Mouse (Mus musculus): ENCODE measurements at regions not wholly inside any gene's neighbourhood (a gene's known extent, or its start where the extent isn't known, plus 50 kb on each side); places are given as distances from the start of the nearest gene placed in this dataset. TPM values are rescaled to one million over a fixed set of nuclear protein-coding genes. Genes with fewer than 3 reads are reported as not detected.

GRCm38 (mm10) chr13:90660950-90661349, 244.2 kb downstream of the Atp6ap1l start:
- no peak overlapping the region for H3K27ac ChIP-seq
- WGBS: 24% methylated on average over 3 of the region's 3 CpGs
- ATAC-seq (ENCODE audit: borderline replicate concordance, extremely low read depth, low FRiP score, low TSS enrichment): no peak

DNA sequence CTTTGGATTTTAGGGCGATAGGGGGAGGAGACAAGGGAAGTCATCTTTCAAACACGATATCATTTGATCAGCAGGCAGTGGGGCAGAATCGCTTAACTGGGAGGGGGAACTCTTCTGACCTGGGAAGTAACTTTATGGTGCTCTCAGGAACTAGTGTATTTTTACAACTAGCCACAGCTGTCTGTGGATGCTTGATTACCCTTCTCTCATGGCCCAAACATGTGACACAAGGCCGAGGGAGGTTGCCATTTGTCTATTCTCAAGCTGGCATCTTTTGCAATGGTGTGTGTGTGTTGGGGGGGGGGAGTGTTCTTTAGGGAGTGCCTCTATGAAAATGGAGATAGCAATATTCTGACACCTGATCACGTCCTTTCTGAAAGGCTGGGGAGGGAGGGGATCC, 246.1 kb downstream of the Atp6ap1l start:
- no peaks in the 10 kb centered on the region for H3K36me3 ChIP-seq
- no peaks in the 10 kb centered on the region for H3K9me3 ChIP-seq
- H3K9ac ChIP-seq: no peak overlapping the region
- H3K4me3 ChIP-seq: no peak overlapping the region
- no peaks in the 10 kb centered on the region for H3K27me3 ChIP-seq
- H3K27ac ChIP-seq: no peak overlapping the region
- 79% methylated on average over 5 of the region's 5 CpGs for WGBS
- ATAC-seq (ENCODE audit: borderline replicate concordance, extremely low read depth, low FRiP score, low TSS enrichment): no peak
- no peak overlapping the region for H3K4me2 ChIP-seq
- no peaks in the 10 kb centered on the region for H3K4me1 ChIP-seq

More at GRCm38 (mm10) chr13:90660950-90661349, 244.2 kb downstream of the Atp6ap1l start:
- Histone ChIP-seq H3K36me3 (no peaks in the 10 kb centered on the region), H3K4me1 (no peaks in the 10 kb centered on the region), H3K9ac (no peak overlapping the region), H3K4me2 (no peak overlapping the region), H3K4me3 (no peak overlapping the region), H3K27me3 (no peaks in the 10 kb centered on the region), H3K9me3 (no peaks in the 10 kb centered on the region)

DNA sequence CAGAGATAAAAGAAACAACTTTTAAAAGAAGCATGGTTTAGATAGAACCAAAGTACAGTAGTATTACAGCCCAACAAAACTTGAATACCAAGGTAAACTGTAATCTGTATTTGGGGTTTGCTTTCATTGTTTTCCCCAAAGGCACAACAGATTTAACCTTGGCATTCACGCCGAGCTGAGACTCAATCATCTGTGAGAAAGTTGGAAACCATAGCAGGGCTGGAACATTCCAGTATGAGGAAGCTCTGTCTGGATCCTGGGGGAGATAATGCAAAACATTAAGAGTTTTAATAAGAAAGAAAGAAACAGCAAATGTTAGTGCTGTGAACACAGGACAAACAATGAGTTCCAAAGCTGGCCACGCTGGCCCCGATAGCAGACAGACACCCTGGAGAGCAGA, 258.8 kb downstream of the Atp6ap1l start:
- Histone ChIP-seq H3K4me1 (no peaks in the 10 kb centered on the region; the same call in 1 of the 2 replicates), H3K4me3 (no peak overlapping the region), H3K4me2 (no peak overlapping the region), H3K9me3 (no peaks in the 10 kb centered on the region), H3K36me3 (no peaks in the 10 kb centered on the region), H3K27ac (no peak overlapping the region), H3K9ac (no peak overlapping the region), H3K27me3 (no peaks in the 10 kb centered on the region)
- ATAC-seq (ENCODE audit: borderline replicate concordance, extremely low read depth, low FRiP score, low TSS enrichment): no peak
- 78% methylated on average over 4 of the region's 4 CpGs for WGBS

- H3K4me3 ChIP-seq: no peak overlapping the region
- H3K9ac ChIP-seq: no peak overlapping the region
- ATAC-seq (ENCODE audit: borderline replicate concordance, extremely low read depth, low FRiP score, low TSS enrichment): no peak
- H3K27ac ChIP-seq: no peak overlapping the region
- no peaks in the 10 kb centered on the region; the same call in 1 of the 2 replicates for H3K4me1 ChIP-seq
- H3K9me3 ChIP-seq: no peaks in the 10 kb centered on the region
- H3K27me3 ChIP-seq: no peaks in the 10 kb centered on the region
- no peaks in the 10 kb centered on the region for H3K36me3 ChIP-seq
- no peak overlapping the region for H3K4me2 ChIP-seq
These were observed 260.9 kb downstream of the Atp6ap1l start for GRCm38 (mm10) chr13:90644216-90644615.

DNA sequence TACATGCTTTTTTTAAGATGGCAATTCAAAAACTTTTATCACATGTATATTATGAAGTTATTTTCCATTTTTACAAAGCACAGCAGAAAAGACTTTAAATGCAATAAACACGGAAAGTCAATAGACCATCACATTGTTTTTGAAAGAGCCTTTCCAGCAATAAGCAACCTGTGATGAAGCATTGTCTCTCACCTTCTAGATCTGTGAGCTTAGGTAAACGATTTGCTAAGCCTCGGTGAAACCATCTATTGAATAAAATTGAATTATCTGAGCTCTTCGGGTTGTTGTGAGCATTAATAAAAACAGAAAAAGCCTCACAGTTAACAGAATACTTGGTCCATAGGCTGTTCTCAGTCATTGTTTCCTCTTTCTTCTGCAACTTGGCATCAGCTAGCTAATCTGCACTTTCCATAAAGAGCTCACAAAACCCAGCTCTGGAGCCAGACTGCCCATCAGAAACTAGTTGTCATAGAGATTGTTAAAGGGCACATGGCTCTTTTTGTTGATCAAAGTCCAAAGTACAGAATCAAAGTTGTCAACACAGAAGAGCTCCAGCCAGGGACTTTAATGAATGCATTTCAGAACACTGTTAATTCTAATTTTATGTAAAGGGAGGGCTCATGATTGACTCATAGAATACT, 261.5 kb downstream of the Atp6ap1l start:
- H3K4me2 ChIP-seq: no peak overlapping the region
- no peak overlapping the region for H3K4me3 ChIP-seq
- H3K36me3 ChIP-seq: no peaks in the 10 kb centered on the region
- H3K9ac ChIP-seq: no peak overlapping the region
- H3K4me1 ChIP-seq: no peaks in the 10 kb centered on the region; the same call in 1 of the 2 replicates
- ATAC-seq (ENCODE audit: borderline replicate concordance, extremely low read depth, low FRiP score, low TSS enrichment): no peak
- H3K27ac ChIP-seq: no peak overlapping the region
- 56% methylated on average over 4 of the region's 4 CpGs for WGBS
- no peaks in the 10 kb centered on the region for H3K9me3 ChIP-seq
- H3K27me3 ChIP-seq: no peaks in the 10 kb centered on the region

DNA sequence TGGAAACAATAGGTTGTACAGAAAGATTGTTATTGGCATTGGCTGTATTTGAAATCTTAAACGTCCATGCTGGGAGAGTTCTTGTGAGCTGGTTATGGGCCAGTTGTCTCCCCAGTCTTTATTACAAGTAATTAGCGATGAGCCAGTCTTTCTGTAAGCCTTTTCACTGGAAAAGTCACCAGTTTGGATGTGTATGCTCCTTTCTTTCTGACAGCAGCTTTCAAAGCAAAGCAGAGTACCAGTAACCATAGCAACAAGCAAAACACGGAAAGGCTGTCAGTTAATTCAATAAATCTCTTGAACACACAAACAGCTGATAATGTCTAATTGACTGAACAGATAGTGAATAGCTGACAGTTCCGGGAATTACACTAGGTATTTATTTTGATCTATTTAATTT, 262.0 kb downstream of the Atp6ap1l start:
- WGBS: 44% methylated on average over 4 of the region's 4 CpGs
- Histone ChIP-seq H3K9me3 (no peaks in the 10 kb centered on the region), H3K9ac (no peak overlapping the region), H3K27me3 (no peaks in the 10 kb centered on the region), H3K4me2 (no peak overlapping the region), H3K36me3 (no peaks in the 10 kb centered on the region), H3K4me3 (no peak overlapping the region), H3K4me1 (no peaks in the 10 kb centered on the region; the same call in 1 of the 2 replicates), H3K27ac (no peak overlapping the region)
- no peak for ATAC-seq (ENCODE audit: borderline replicate concordance, extremely low read depth, low FRiP score, low TSS enrichment)

- Histone ChIP-seq H3K27ac (no peak overlapping the region), H3K36me3 (no peaks in the 10 kb centered on the region)
- WGBS: 75% methylated on average over 5 of the region's 5 CpGs
These were observed 262.8 kb downstream of the Atp6ap1l start for GRCm38 (mm10) chr13:90642206-90642823.

More at GRCm38 (mm10) chr13:90642206-90642823, 262.8 kb downstream of the Atp6ap1l start:
- Histone ChIP-seq H3K4me2 (no peak overlapping the region), H3K4me3 (no peak overlapping the region), H3K27me3 (no peaks in the 10 kb centered on the region), H3K4me1 (no peaks in the 10 kb centered on the region; the same call in 1 of the 2 replicates), H3K9me3 (no peaks in the 10 kb centered on the region), H3K9ac (no peak overlapping the region)
- ATAC-seq (ENCODE audit: borderline replicate concordance, extremely low read depth, low FRiP score, low TSS enrichment): no peak

Small RNAs in the stretch of these regions (microRNA-seq; reads per million reads assigned to microRNA genes)
- not detected for gene Gm44338
